Mouse (Mus musculus): Measurements from ENCODE around the gene Scpep1.
"Not testable (repeated sequence)": the region's sequence is repeated elsewhere in the genome, so short reads cannot be mapped to it uniquely, and the experiment has no call there.

Scpep1 gene

DNA sequence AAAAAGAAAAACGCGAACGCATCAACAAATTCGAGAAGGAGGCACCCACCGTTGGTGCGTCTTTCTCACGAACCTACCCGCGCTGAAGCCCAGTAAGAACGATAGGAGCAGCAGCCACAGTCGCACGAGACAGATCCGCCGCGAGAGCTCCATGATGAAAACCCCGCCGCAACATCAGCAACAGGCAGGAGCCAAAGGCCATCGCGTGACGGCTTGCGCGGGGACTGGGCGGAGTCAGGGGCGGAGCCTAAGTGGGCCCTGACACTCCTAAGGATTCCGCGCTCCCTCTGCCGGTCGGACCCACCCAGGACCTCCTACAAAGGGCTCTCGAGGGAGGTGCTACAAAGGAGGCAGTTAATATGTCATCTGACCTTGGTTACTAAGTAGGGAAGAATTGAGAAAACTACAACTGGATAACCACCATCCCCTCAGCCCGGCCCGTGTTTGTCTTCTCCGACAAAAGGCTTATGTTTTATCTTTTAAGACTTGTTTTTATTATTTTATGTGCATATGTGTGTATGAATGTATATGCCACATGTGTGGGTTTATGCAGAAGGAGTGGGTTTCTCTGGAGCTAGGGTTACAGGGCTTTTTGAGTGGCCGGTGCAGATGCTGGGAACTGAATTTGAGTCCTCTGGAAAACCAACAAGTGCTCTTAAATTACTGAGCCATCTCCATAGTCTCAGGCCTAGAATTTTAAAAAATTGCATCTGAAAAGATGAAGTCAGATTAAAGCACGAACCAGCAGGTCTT, at the start of gene Scpep1:
Scpep1 (minus strand) TSS at position 249 of the 753 bp plus-strand sequence.
- in situ Hi-C loops (cut with MboI, MseI), result no loop called here

DNA sequence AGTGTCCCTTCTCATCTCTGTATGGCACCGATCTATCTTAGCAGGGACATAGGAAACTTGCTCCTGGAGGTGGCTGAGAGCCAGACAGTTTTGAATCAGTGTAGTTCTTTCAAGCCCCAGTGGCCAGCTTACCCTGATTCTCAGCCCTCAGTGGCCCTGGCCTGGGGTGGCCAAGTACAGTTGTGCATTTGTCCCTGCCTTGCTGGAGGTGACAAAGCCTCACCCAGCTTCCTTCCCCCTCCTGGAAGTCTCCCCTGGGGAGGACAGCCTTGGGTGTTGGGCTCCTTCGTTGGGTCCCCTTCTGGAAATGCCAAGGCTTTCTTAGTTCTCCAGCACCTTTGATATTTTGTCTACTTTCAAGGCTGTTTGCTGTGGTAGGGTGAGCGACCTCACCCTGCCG, 48.5 kb upstream of the Scpep1 start:
- in situ Hi-C loops (cut with MboI, MseI), result no loop called here

DNA sequence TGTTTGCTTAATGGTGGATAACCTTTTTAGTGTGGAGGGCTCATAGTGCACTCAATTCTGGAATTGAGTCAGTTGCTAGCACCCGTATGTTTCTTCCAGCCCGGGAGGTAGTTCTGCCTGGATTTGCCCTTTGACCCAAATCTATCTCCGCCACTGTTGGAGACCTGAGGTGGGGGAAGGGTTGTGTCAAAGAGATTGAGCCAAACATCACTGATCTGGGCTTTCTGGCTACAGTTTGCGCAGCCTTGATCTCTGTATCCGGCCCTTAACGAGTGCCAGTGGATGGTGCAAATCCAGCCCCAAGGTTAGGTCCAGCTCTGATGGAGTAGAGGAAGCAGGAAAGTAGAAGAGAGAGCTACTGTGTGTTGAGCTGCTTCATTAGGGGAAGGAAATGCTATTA, 47.8 kb upstream of the Scpep1 start:
- in situ Hi-C loops (cut with MboI, MseI), result no loop called here

GRCm38 (mm10) chr11:89002621-89003020, 47.4 kb upstream of the Scpep1 start:
- in situ Hi-C loops (cut with MboI, MseI), result no loop called here

DNA sequence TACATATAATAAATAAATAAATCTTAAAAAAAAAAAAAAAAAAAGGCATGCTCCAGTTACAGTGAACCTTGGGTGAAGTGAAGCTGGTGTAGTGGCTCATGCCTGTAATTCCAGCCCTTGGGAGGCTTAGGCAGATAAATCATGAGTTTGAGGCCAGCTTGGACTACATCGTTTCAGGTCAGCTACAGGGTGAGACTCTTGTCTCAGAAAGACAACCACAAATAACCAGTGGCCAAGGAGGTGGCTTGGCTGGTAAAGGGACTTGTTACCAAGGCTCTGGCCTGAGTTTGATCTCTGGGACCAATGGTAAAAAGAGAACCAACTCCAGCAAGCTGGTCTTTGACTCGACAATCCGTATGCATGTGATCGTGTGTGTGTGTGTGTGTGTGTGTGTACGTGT, 46.8 kb upstream of the Scpep1 start:
- in situ Hi-C loops (cut with MboI, MseI), result no loop called here

DNA sequence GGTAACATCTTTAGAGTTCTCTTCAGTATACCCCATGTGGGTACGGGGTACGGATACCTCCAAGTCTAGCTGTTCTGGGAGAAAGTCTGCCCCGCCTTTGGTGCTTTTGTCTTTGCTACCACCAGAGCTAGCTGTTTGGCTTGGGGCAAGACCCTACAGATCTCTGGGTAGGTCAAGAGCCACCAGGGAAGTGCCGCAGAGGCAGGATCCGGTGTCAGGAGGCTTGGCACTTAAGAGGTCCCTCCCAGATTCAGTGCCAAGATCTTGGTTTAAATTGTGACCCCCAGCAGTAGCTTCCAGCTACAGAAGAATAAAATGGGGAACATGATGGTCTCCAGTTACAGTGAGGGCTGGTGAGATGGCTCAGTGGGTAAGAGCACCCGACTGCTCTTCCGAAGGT, 46.3 kb upstream of the Scpep1 start:
- in situ Hi-C loops (cut with MboI, MseI), result no loop called here

DNA sequence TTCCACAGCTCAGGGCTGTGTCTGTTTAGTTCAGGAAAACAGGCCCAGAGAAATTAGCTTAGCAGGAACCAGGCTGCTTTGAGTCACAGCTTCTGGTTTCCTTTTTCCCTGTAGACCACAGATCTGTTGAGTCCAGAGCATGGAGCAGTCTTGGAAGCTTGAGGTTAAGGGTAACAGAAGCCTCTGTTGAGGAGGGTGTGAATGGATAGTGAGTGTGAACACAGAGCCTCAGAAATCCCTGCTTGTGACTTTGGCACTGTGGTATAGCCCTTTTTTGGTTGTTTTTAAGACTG, 45.2 kb upstream of the Scpep1 start:
- in situ Hi-C loops (cut with MboI, MseI), result no loop called here

GRCm38 (mm10) chr11:88999723-89000526, 44.7 kb upstream of the Scpep1 start:
- in situ Hi-C loops (cut with MboI, MseI), result no loop called here

DNA sequence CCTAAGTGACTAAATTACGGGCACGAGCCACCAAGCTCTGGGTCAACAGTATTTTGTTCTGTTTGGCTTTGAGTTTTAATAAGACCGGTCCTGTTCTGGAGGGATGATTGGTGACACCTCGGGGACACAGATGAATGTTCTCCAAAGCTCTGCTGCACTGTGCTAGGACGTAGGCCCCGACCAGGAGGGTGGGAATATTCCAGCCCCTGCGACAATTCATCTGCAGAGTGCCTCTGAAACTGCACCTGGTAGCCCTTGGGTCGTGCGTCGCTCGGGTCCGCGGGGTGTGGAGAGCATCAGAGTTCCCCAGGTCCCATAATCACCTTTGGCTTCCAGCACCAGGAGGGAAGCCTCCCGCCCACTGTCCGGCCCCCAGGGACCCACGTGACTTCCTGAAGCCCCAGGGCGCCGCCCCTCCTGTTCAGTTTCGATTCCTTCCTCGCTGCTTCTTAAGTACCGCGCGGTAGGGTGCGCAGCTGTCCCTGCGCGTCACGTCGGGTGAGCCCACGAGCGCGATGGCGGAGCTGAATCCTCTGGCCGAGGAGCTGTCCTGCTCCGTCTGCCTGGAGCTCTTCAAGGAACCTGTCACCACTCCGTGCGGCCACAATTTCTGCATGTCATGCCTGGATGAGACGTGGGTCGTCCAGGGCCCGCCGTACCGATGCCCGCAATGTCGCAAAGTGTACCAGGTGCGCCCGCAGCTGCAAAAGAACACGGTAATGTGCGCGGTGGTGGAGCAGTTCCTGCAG, 43.9 kb upstream of the Scpep1 start, which contains the start of gene Trim25:
Trim25 (plus strand) TSS at position 403 of the 749 bp plus-strand sequence.
- in situ Hi-C loops (cut with MboI, MseI), result no loop called here

GRCm38 (mm10) chr11:88998406-88998805, 43.1 kb upstream of the Scpep1 start:
- in situ Hi-C loops (cut with MboI, MseI), result no loop called here

DNA sequence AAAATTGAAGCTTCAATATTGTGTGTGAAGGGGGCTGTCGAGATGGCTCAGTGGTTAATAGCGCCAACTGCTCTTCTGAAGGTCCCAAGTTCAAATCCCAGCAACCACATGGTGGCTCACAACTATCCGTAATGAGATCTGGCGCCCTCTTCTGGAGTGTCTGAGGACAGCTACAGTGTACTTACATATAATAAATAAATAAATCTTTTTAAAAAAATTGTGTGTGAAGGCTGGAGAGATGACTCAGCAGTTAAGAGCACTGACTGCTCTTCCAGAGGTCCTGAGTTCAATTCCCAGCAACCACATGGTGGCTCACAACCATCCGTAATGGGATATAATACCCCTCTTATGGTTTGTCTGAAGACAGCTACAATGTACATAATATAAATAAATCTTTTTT, 42.1 kb upstream of the Scpep1 start:
- in situ Hi-C loops (cut with MboI, MseI), result not testable (repeated sequence)

- in situ Hi-C loops (cut with MboI, MseI), result no loop called here
These were observed 41.2 kb upstream of the Scpep1 start for GRCm38 (mm10) chr11:88996427-88996826.

DNA sequence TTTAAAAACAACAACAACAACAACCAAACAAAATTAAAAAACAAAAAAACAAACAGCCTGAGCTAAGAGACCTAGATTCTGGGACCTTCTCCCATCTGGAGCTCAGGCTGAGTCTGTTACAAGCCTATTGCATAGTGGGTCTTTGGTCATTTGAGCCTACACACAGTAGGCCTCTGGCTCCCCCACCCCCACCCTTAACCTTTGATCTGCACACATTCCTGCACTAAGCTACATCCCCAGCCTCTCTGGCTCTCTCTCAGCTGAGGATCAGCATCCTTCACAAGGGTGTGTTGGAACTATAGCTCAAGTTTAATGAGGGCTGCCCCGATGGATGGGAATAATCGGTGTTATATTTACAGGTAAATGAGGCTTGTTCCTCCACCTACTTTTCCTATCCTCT, 40.4 kb upstream of the Scpep1 start:
- in situ Hi-C loops (cut with MboI, MseI), result no loop called here

GRCm38 (mm10) chr11:88994492-88994891, 39.2 kb upstream of the Scpep1 start:
- in situ Hi-C loops (cut with MboI, MseI), result no loop called here

DNA sequence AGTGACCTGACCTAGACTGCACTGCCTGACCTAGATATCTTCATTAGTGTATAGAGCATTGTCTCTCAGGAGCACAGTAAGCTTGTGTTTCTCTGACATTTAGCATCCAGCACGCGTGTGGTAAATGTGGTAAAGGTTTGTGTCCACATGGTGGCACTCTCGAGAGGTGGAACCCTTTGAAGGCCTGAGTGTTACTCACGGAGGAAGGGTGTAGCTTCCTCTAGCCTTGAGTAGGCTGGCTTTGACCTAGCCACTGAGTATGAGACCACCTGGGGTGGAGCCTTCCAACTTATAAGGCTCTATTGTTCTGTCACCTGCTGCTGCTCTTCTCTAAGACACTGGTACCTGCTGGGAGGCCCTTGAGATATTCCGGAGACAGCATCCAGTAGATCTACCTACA, 38.4 kb upstream of the Scpep1 start:
- in situ Hi-C loops (cut with MboI, MseI), result no loop called here

DNA sequence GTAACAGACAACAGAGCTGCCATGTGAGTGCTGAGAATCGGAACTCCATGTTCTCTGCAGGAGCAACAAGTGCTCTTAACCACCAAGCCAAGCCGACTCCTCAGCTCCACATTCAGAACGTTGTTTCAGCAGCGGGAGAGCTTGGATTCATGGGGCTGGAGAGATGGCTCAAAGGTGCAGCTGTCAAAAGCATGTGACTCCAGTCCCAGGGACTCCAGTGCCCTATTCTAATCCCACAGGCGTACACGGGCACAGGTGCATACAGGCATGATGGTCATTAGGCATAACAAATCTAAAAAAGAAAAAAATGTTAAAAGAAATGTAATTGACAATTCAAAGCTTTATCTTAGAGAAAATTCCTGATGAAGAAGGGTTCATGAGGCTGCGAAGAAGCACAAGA, 37.9 kb upstream of the Scpep1 start:
- in situ Hi-C loops (cut with MboI, MseI), result no loop called here

- in situ Hi-C loops (cut with MboI, MseI), result no loop called here
These were observed 34.3 kb upstream of the Scpep1 start for GRCm38 (mm10) chr11:88989530-88989929.

DNA sequence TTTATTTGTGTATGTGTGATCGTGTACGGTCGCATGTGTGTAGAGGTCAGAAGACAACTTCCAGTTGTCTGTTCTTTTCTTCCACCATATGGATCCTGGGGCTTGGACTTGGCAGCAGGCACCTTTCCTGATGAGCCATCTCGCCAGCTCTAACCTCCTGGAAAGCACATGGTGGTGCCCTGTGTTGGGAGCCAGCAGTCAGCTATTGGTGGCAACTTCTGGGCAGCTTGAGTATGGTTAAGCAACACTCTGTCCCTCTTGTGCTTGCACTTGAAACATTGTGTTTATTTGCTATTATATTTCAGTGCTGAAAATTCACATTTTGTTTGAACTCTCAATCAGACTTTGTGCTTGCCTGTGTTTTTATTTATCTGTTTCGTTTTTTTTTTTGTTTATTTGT, 33.7 kb upstream of the Scpep1 start:
- in situ Hi-C loops (cut with MboI, MseI), result no loop called here

GRCm38 (mm10) chr11:88986616-88987015, 31.4 kb upstream of the Scpep1 start:
- in situ Hi-C loops (cut with MboI, MseI), result no loop called here

DNA sequence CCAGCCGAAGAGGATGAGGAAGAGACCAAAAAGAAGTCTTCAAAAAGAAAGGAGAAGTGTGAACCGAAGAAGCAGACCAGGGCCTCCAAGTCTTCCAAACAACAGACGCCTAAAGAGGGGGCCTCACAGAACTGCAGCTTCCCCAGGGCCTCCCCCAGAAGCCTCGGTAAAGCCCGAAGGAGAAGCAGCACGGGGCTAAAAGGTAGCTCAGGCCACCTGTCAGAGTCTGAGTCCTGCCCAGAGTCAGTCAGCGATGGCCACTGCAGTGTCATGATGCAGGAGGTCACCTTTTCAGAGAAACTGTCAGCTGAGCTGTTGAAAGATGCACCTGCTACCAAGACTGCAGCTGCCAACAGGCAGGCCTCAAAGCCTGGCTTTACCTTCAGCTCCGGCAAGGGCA, 26.1 kb upstream of the Scpep1 start:
- in situ Hi-C loops (cut with MboI, MseI), result no loop called here

- in situ Hi-C loops (cut with MboI, MseI), result no loop called here
These were observed 21.9 kb upstream of the Scpep1 start for GRCm38 (mm10) chr11:88977188-88977587.

DNA sequence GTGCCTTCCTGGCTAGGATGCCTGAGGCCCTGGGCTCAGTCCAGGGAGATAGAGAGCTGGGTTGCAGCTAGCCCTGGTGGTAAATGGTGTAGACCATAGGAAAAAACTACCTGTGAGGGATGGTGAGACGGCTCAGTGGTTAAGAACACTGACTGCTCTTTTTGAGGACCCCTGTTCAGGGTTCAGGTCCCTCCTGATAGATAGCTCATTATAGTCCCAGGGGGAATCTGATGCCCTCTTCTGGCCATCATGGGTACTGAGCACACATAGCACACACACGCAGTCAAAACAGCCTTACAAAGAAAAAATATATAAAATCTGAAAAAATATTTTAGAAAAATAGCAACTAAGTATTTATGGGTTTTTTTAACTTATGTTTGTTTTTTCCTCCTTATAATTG, 21.1 kb upstream of the Scpep1 start:
- in situ Hi-C loops (cut with MboI, MseI), result no loop called here
